Mouse (Mus musculus) hematopoietic stem cell, adult 5-6 weeks (primary cell): ENCODE data around the gene Scd4. TPM values are rescaled to one million over a fixed set of nuclear protein-coding genes. Genes with fewer than 3 reads are reported as not detected.

ENCODE experiments used
- ATAC-seq, 2 experiments: fragments of 125-278 bp in 1 of 2; replicated peaks in 1 of 2; 2 replicates each; pipeline ENCODE4 v1.8.0; 2016 to 2017; ENCODE audit warnings: inconsistent platforms in 2 of 2, mild to moderate bottlenecking in 2 of 2, moderate number of reproducible peaks in 2 of 2, low read depth in 1 of 2, moderate TSS enrichment in 1 of 2; ENCODE audit not compliant: low FRiP score in 2 of 2, poor library complexity in 2 of 2, severe bottlenecking in 2 of 2, insufficient read depth in 1 of 2, low TSS enrichment in 1 of 2
- total RNA-seq: library from RNA; stranded (forward); fragments of 172-1452, 232-1000 nt; gene quantifications from 2 replicates; pipeline ENCODE4 v1.2.3, GENCODE M21; 2017

Scd4 gene
- total RNA-seq, 1 experiment from 2014 or later, result 0.05 TPM

GRCm38 (mm10) chr19:44387746-44388474 lies 55.0 kb downstream of the Scd4 start:
- no peak for ATAC-seq

GRCm38 (mm10) chr19:44388475-44389428 lies 55.9 kb downstream of the Scd4 start:
- peak; percentile 90 to 96 for ATAC-seq

GRCm38 (mm10) chr19:44389507-44389906 lies 56.6 kb downstream of the Scd4 start:
- no peak for ATAC-seq

- no peak for ATAC-seq
Observed at GRCm38 (mm10) chr19:44391856-44392255, 59.0 kb downstream of the Scd4 start.

- ATAC-seq, result no peak
Observed at GRCm38 (mm10) chr19:44392339-44393009, 59.6 kb downstream of the Scd4 start.

GRCm38 (mm10) chr19:44393962-44394422 lies 61.1 kb downstream of the Scd4 start:
- ATAC-seq, result peak; percentile 46 to 56

GRCm38 (mm10) chr19:44394972-44395371 lies 62.1 kb downstream of the Scd4 start:
- ATAC-seq, result no peak

Other genes starting within 250 kb of the Scd4 start
- gene Chuk, start 225.6 kb upstream of the Scd4 start, total RNA-seq, result 58.9 and 63.9 TPM in 2 replicates
- gene Cwf19l1, start 197.2 kb upstream of the Scd4 start, total RNA-seq, result 24.7 and 41.4 TPM in 2 replicates
- 35.1 and 65.0 TPM in 2 replicates for gene Bloc1s2, start 186.6 kb upstream of the Scd4 start, total RNA-seq
- gene Pkd2l1, start 140.7 kb upstream of the Scd4 start, total RNA-seq, result not detected in 2 replicates
- gene Scd3, start 129.8 kb upstream of the Scd4 start, total RNA-seq, result 0.06 and 0.20 TPM in 2 replicates
- gene Scd2, start 39.4 kb upstream of the Scd4 start, total RNA-seq, result 126 and 150 TPM in 2 replicates
- 0.44 and 2.0 TPM in 2 replicates for gene Scd1, start 74.8 kb downstream of the Scd4 start, total RNA-seq
- not detected in 2 replicates for gene Wnt8b, start 160.4 kb downstream of the Scd4 start, total RNA-seq
- gene Sec31b, start 212.8 kb downstream of the Scd4 start, total RNA-seq, result 0.88 and 1.6 TPM in 2 replicates
- not detected in 2 replicates for gene Gm20538, start 219.7 kb downstream of the Scd4 start, total RNA-seq
- 153 and 227 TPM in 2 replicates for gene Ndufb8, start 222.3 kb downstream of the Scd4 start, total RNA-seq
- 14.6 and 17.6 TPM in 2 replicates for gene Hif1an, start 229.8 kb downstream of the Scd4 start, total RNA-seq